Mouse (Mus musculus) small intestine, adult 2 months (tissue): ENCODE measurements around the gene Strn3.

Experiments
- CTCF ChIP-seq: fragments of 200-500 bp; IDR thresholded peaks from 2 replicates; pipeline ENCODE4 v1.5.1; 2012; ENCODE audit warnings: low read depth, mild to moderate bottlenecking, control low read depth, inconsistent platforms, low read length, moderate library complexity, mixed read lengths; ENCODE audit not compliant: insufficient replicate concordance, insufficient read length; ENCODE audit errors: extremely low read depth
- POLR2A ChIP-seq: fragments of 200-500 bp; IDR thresholded peaks from 2 replicates; pipeline ENCODE4 v1.6.1; 2012; ENCODE audit warnings: low read depth, mild to moderate bottlenecking, control low read depth, inconsistent platforms, low read length, moderate library complexity

GRCm38 (mm10) chr12:51622670-51623365, 68.9 kb downstream of the Strn3 start:
- TF ChIP-seq CTCF: no peak
- TF ChIP-seq POLR2A: no peak
